Mouse (Mus musculus): ENCODE data around the gene Myo1d.
A peak's percentile ranks its signal among the peaks of the same experiment; 100 is the strongest.

Myo1d gene

DNA sequence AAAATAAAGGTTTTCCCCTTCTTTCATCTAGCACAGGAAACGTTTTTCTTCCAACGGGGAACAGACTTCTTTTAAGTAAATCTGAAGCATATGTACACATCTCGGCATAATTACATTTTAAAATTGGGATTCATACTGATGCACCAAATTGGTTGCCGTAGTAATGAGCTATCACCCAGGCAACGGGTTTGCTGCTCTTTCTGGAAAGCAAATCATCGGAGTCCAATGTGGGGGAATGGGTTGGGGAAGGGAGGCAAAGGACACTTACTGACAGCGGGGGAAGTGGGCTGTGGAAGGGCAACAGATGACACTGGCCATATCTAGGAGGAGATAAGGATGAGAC lies 156.8 kb downstream of the Myo1d start:
- TF ChIP-seq GATA4 (IDR thresholded peaks at IDR 0.05; ENCODE audit: insufficient replicate concordance, low read length) = no peak

GRCm38 (mm10) chr11:80622233-80623037 lies 157.4 kb downstream of the Myo1d start:
- TF ChIP-seq GATA4 (IDR thresholded peaks at IDR 0.05; ENCODE audit: insufficient replicate concordance, low read length) = no peak

- TF ChIP-seq GATA4 (IDR thresholded peaks at IDR 0.05; ENCODE audit: insufficient replicate concordance, low read length) = no peak
Observed at GRCm38 (mm10) chr11:80614949-80615725, 164.7 kb downstream of the Myo1d start.

GRCm38 (mm10) chr11:80614418-80614817 lies 165.4 kb downstream of the Myo1d start:
- no peak for TF ChIP-seq GATA4 (IDR thresholded peaks at IDR 0.05; ENCODE audit: insufficient replicate concordance, low read length)

DNA sequence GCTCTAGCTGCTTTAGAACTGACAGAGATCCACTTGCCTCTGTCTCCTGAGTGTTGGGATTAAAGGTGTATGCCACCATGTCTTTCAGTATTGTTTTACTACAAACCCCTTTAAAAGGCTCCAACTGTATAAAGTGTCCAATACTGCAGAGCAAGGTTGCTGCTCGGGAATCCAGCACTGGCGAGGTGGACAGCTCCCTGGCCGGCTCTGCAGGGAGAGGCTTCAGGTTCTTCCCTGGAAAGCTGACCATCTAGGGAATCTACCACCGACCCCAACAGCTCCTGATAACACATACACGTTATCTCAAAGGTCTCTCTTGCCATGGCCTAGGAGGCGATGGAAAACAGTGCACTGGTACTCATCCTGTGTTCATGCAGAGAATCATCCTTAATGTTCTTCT lies 166.3 kb downstream of the Myo1d start:
- no peak for TF ChIP-seq GATA4 (IDR thresholded peaks at IDR 0.05; ENCODE audit: insufficient replicate concordance, low read length)

DNA sequence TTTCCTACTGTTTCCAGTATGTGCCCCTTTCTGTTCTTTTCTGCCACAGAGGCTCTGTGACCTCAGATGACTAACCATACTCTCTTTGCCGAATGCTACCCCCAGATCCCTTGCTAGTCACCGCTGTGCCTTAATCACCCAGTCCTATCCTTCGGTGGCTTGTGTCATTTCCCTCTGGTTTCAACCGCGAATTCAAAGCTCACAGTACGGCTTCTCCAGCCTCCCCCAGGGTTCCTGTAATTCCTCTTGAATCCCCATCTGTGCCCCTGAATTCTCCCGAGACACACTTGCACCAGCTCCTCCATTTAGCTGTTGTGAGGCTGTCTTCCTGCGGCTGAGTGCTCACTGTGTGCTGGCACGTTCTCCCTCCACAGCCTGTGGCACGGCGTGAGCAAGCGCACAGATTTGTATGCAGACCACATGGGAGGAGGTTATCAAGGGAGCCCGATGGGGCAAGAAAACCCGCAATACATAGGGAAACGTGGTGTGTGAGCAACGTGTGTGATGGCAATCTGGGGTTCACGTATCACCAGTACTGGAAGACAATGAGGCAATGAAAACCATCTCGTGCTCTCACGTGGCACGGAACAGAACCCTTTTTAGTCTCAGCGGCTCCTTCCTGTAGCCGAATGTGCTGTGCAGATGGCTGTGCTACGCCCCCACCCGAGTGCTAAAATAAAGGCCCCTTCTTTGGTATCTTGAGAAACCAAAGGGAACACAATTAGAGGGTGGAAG lies 177.0 kb downstream of the Myo1d start:
- 0 out of 2 replicates have a peak, but pooled peaks have one; percentile 6 for TF ChIP-seq GATA4 (IDR thresholded peaks at IDR 0.05; ENCODE audit: insufficient replicate concordance, low read length)

DNA sequence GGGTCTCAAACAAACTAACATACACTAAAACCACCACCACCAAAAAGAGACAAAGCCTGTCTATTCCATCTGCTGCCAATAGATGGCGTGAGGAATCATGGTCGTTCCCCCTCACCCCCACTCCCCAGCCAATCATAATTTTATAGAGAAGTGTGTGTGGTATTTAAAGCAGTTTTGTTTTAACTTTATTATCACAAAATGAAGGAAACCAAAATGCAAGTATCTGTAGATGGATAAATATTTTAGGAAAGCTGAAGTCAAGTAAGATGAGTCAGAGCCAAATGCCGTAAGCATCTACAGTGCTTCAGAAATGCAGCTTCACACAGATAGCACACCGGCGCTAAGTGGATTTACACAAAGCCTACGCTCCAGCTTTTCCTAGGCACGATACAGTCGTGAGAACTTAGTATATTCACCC lies 177.8 kb downstream of the Myo1d start:
- TF ChIP-seq GATA4 (IDR thresholded peaks at IDR 0.05; ENCODE audit: insufficient replicate concordance, low read length) = no peak

- TF ChIP-seq GATA4 (IDR thresholded peaks at IDR 0.05; ENCODE audit: insufficient replicate concordance, low read length) = no peak
Observed at GRCm38 (mm10) chr11:80601040-80601864, 178.6 kb downstream of the Myo1d start.

GRCm38 (mm10) chr11:80595482-80595881 lies 184.3 kb downstream of the Myo1d start:
- no peak for TF ChIP-seq GATA4 (IDR thresholded peaks at IDR 0.05; ENCODE audit: insufficient replicate concordance, low read length)

DNA sequence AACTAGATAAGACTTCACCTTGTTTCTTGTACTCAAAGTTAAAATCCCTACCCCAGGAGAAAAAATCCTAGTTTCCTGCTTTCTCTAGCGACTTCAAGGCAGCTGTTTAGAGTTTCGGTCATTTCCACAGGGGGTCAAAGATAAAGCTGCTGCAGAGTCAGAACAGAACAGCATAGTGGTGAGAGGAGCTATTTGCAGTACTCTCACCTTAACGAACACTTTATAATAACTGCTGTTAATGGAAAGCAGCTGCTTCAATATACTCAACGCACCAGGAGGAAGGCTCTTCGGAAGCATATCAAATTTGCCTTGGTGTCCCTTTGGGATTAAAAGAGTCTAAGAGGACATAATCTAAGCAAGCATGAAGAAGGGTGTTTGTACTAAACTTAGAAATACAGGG lies 190.4 kb downstream of the Myo1d start:
- TF ChIP-seq GATA4 (IDR thresholded peaks at IDR 0.05; ENCODE audit: insufficient replicate concordance, low read length) = no peak

GRCm38 (mm10) chr11:80585761-80586160 lies 194.1 kb downstream of the Myo1d start:
- no peak for TF ChIP-seq GATA4 (IDR thresholded peaks at IDR 0.05; ENCODE audit: insufficient replicate concordance, low read length)

DNA sequence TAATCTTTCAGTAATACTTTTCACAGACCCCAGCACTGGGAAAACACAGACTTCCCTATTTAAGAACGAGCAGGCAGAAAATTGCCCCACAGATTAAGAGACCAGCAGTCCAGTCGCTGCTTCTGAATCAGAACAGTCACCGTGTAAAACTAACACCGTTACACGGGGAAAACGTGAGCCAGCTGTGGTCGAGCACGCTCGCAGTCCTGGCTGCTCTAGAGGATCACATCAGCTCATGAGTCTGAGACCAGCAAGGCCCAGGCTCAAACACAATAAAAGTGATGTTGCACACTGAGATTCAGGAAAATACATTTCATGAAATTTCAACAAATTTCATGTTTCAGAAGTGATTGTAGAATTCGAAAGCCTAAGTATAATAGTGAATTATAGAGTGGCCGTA lies 194.6 kb downstream of the Myo1d start:
- no peak for TF ChIP-seq GATA4 (IDR thresholded peaks at IDR 0.05; ENCODE audit: insufficient replicate concordance, low read length)

DNA sequence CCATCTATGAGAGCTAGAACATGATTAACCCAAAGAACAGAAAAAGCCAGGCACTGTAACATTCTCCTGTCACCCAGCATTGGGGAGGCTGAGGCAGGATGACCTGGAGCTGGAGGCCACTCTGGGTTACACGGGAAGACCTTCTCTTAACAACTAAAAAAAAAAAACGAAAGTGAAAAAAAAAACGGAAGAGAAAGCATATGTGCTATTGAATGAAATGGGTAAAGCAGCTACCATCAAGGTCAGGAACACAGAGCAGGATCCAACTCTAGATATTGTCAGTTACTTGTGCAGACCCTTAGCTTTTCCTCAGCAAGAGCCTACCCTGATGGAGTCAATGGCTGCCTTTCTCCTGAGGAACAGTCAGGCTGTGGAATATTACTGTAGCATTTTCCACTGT lies 199.3 kb downstream of the Myo1d start:
- no peak for TF ChIP-seq GATA4 (IDR thresholded peaks at IDR 0.05; ENCODE audit: insufficient replicate concordance, low read length)

DNA sequence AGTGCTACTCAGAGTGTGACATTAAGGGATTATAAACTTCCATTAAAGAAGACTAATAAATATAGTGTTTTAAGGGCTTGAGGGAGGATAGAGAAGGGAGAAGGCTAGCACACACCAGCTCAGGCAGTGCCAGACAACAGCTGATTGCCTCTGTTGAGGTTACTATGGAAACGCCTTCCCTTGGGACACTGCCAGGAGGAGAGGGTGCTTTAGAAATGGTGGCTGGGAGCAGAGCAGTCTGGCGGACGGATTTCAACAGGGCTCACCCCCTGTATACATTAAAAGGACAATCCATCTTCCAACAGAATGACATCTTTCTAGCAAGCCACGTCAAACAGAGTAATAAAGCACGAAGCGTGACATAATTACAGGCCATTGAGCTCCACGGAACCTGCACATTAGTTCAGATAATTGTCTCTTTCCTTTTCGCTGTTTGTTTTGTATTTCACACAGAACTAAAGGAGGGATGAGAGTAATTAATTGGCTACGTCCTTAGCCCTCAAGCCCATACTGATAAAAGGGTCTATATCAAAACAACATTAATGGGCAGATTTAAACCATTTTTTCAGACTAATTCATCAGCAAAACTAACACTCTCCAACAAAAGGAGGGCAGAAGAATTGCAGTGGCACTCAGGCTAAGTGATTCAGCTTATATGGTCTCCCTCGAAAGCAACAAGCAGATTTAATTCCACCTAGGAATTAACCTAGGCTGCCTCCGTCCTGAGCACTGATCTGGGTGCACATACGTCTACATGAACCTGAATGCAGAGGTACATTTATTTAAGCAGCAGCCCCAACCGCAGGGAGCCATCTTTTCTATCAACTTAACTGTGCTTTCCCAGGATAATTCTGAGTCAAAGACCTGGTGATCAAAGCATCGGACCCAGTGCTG lies 201.8 kb downstream of the Myo1d start:
- TF ChIP-seq GATA4 (IDR thresholded peaks at IDR 0.05; ENCODE audit: insufficient replicate concordance, low read length) = no peak

Measured in liver, adult (tissue).